In the genomic region with DNA sequence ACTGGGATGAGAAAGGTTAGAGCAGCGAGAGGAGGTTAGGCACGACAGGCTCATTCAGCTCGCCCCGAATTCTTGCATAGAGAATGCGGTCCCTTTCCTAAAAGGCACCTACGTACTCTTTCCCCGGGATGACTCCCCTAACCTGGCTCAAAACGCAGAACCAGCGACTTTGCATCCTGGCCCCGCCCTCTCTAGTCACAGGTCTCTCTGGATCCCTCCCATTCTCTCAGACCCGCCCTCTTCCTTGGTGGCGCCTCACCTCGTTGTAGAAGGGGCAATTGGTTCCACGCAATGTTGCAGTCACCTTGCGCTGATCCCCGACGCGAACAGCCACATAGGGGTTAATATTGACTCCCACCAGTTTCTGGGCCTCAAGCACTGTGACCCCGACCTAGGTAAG, we compare ENCODE assay signal across 10 mouse cellular contexts. TPM values are rescaled to one million over a fixed set of nuclear protein-coding genes. Genes with fewer than 3 reads are reported as not detected.
DNase-seq lines count a peak whose midpoint lies in the region; ATAC-seq lines count a peak whose summit lies in the region.
"Had no signal": no experiment of that assay in that cellular context is flagged by ENCODE, and none has a peak within 500 bp of the region (broad histone marks: within the 10 kb centered on the region; RNA-seq: fewer than 3 reads in every experiment).

No protein-coding gene starts in this region.

- 5% methylated on average over 19 of the region's 19 CpGs for WGBS in kidney, embryonic 15.5 days

- no peaks in the 10 kb centered on the region for H3K9me3 ChIP-seq in kidney, embryonic 15.5 days (replicated peaks)

- H3K27ac ChIP-seq in kidney, embryonic 15.5 days = no peak overlapping the region

- peaks cover 12% of the 10 kb centered on the region; the same call in 1 of the 2 replicates for H3K27me3 ChIP-seq in kidney, embryonic 15.5 days
- no peaks in the 10 kb centered on the region for H3K27me3 ChIP-seq in splenic B cell, adult 2 months (ENCODE audit: control insufficient read depth, insufficient read depth, low read length, poor library complexity, severe bottlenecking)

- ATAC-seq in kidney, embryonic 15.5 days (replicated peaks; ENCODE audit: low FRiP score) = no peak; the same call in 1 of the 2 replicates
- ATAC-seq: Patski had no signal

- no peak overlapping the region for H3K9ac ChIP-seq in kidney, embryonic 15.5 days

- no peaks in the 10 kb centered on the region for H3K36me3 ChIP-seq in kidney, embryonic 15.5 days
- H3K36me3 ChIP-seq in splenic B cell, adult 2 months (ENCODE audit: control insufficient read depth, insufficient read depth, low read length, poor library complexity, severe bottlenecking) = no peaks in the 10 kb centered on the region

- H3K4me2 ChIP-seq in kidney, embryonic 15.5 days = peak overlapping the region; percentile 56

- DNase-seq in kidney, postnatal 10 days = no peak
- DNase-seq in embryo, embryonic 9.5 days (ENCODE audit: extremely low spot score) = peak; percentile 11
- peak; percentile 36 to 46 for DNase-seq in kidney, postnatal 4 days
- DNase-seq in splenic B cell, adult 2 months (ENCODE audit: low read depth, low spot score) = peak; percentile 38
- no peak for DNase-seq in right cerebral cortex, adult 18-20 months
- DNase-seq in frontal cortex, postnatal 14 days (ENCODE audit: low spot score in 2 of 2) = no peak
- no peak for DNase-seq in frontal cortex, postnatal 36 days (ENCODE audit: low spot score in 2 of 2)
- DNase-seq: gastrocnemius, postnatal 36 days had no signal

- H3K4me1 ChIP-seq in kidney, embryonic 15.5 days = peaks cover 9% of the 10 kb centered on the region; the same call in 1 of the 2 replicates

- peak overlapping the region; percentile 28 for H3K4me3 ChIP-seq in kidney, embryonic 15.5 days (replicated peaks)

RNA-seq across cellular contexts. Expression of a gene that starts 4.8 kb away (rescaled TPM):
- polyA plus RNA-seq in kidney, embryonic 15.5 days (2015; fragmentation: Nextera tagmentation; extraction: Ambion mirVana) = 0.08 TPM in 1 of 2 replicates, not detected in the other
- polyA plus RNA-seq: Patski had no signal

RNA-seq across cellular contexts. Expression of a gene that starts 17.0 kb away (rescaled TPM):
- 3.6 and 4.1 TPM in 2 replicates for polyA plus RNA-seq in kidney, embryonic 15.5 days (2015; fragmentation: Nextera tagmentation; extraction: Ambion mirVana)

RNA-seq across cellular contexts. Expression of a gene that starts 40.1 kb away (rescaled TPM):
- polyA plus RNA-seq in kidney, embryonic 15.5 days (2015; fragmentation: Nextera tagmentation; extraction: Ambion mirVana) = 212 and 240 TPM in 2 replicates

RNA-seq across cellular contexts. Expression of a gene that starts 40.2 kb away (rescaled TPM):
- 0.75 and 1.0 TPM in 2 replicates for polyA plus RNA-seq in kidney, embryonic 15.5 days (2015; fragmentation: Nextera tagmentation; extraction: Ambion mirVana)

Comparison
In these comparisons a context has a peak if more than half of its experiments do, and no peak if none do; other contexts are left out.
1. DNase-seq: peak in embryo, embryonic 9.5 days (single experiment), kidney, postnatal 4 days (2 of 2) and splenic B cell, adult 2 months (single experiment); none in kidney, postnatal 10 days (single experiment), right cerebral cortex, adult 18-20 months (single experiment), frontal cortex, postnatal 14 days (0 of 2) and frontal cortex, postnatal 36 days (0 of 2).